Mouse (Mus musculus): ENCODE data around the gene Vmn1r32.
A peak's percentile ranks its signal among the peaks of the same experiment; 100 is the strongest.

- TF ChIP-seq CTCF (IDR thresholded peaks at IDR 0.05; ENCODE audit: borderline replicate concordance, insufficient read depth, low read length) = no peak
- peak; percentile 98 for TF ChIP-seq POLR2A (IDR thresholded peaks at IDR 0.05; ENCODE audit: low read depth, low read length)
Observed at GRCm38 (mm10) chr6:66535028-66535862, 24.7 kb downstream of the Vmn1r32 start, which contains the start of gene Mad2l1.

All from embryonic fibroblast, embryonic 13.5 days (primary cell).